Comparison of ENCODE assay signal across 20 mouse cellular contexts in the genomic region with DNA sequence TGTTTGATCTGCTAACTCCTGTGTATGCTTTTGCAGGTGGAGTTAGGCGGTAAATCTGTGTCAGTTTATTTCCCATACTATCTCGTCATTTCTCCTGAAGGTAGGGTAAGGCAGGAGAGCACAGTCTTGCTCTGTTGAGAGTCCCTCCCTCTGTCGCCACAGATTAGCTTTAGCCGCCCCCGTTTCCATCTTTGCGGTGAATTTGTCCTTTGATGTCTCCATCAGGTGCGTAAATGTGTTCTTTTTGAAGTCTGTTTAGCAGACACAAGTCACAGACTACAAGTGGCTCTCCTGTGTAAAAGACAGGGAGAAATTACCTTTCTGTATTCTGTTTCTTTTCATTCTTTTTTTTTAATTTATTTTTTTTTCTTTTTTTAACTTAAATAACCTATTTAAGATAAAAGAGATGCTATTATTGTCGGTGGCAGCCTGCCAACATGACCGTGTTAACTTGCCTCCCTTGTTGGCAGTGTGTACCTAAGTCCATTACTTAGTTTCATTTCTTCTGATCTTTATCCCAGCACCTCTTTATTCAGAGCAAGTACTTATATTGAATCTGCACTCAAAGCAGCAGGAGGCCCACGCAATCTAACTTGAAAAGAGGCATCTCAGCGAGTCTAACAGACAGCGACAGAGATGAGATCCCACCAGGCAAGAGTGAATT. TPM values are rescaled to one million over a fixed set of nuclear protein-coding genes. Genes with fewer than 3 reads are reported as not detected.
DNase-seq lines count a peak whose midpoint lies in the region; ATAC-seq and TF ChIP-seq lines count a peak whose summit lies in the region.
"Had no signal": no experiment of that assay in that cellular context is flagged by ENCODE, and none has a peak within 500 bp of the region (broad histone marks: within the 10 kb centered on the region; RNA-seq: fewer than 3 reads in every experiment).

No protein-coding gene starts in this region.

- peak; percentile 21; the same call in 1 of the 2 replicates for ATAC-seq in frontal cortex, adult (ENCODE audit: low TSS enrichment)
- 0 out of 2 replicates have a peak, but pooled peaks have one; percentile 40 for ATAC-seq in midbrain, embryonic 16.5 days
- no peak for ATAC-seq in hindbrain, postnatal 0 days
- ATAC-seq: intestine, postnatal 0 days; liver, postnatal 0 days had no signal

- H3K27me3 ChIP-seq in midbrain, embryonic 16.5 days (ENCODE audit: control insufficient read depth, insufficient read depth, low read depth, low read length): no peaks in the 10 kb centered on the region
- no peaks in the 10 kb centered on the region for H3K27me3 ChIP-seq in hindbrain, postnatal 0 days (ENCODE audit: insufficient read depth, low read length)
- H3K27me3 ChIP-seq: stomach, embryonic 15.5 days had no signal

- H3K36me3 ChIP-seq in midbrain, embryonic 16.5 days (ENCODE audit: control insufficient read depth, insufficient read depth, low read length): peaks cover 2% of the 10 kb centered on the region; the same call in 1 of the 2 replicates
- H3K36me3 ChIP-seq in hindbrain, postnatal 0 days (ENCODE audit: insufficient read depth, low read length): no peaks in the 10 kb centered on the region
- H3K36me3 ChIP-seq: stomach, embryonic 15.5 days had no signal

- H3K27ac ChIP-seq in midbrain, embryonic 16.5 days (ENCODE audit: low read length): no peak overlapping the region
- no peak overlapping the region for H3K27ac ChIP-seq in hindbrain, postnatal 0 days
- H3K27ac ChIP-seq: heart, adult 2 months; stomach, embryonic 15.5 days had no signal

- no peak for DNase-seq in frontal cortex, adult 2 months (ENCODE audit: extremely low spot score in 1 of 2, low spot score in 1 of 2)
- peak; percentile 43 for DNase-seq in CD4-positive, CD25-positive, alpha-beta regulatory T cell, adult 2 months (ENCODE audit: low read depth, low spot score)
- peak; percentile 24 for DNase-seq in MN1 (ENCODE audit: low spot score)
- no peak for DNase-seq in T-cell, adult 2 months (ENCODE audit: low spot score)
- DNase-seq in hindbrain, postnatal 0 days (ENCODE audit: low spot score): no peak
- DNase-seq: B cell, adult 2 months; cerebellum, adult 9-11 months; embryo, embryonic 11 days; gastrocnemius, postnatal 10 days; heart, adult 2 months; liver; liver, postnatal 0 days; lung, postnatal 36 days; spleen, adult 18-20 months; thymus, postnatal 25 days had no signal

- no peak overlapping the region for H3K9ac ChIP-seq in midbrain, embryonic 16.5 days (ENCODE audit: low read depth, low read length)
- H3K9ac ChIP-seq in hindbrain, postnatal 0 days (replicated peaks; ENCODE audit: low read length): no peak overlapping the region
- H3K9ac ChIP-seq: liver, postnatal 0 days; stomach, embryonic 15.5 days had no signal

- TF ChIP-seq CTCF in hindbrain, postnatal 0 days (IDR thresholded peaks at IDR 0.05; ENCODE audit: low read depth): no peak

- no peaks in the 10 kb centered on the region for H3K9me3 ChIP-seq in midbrain, embryonic 16.5 days (replicated peaks; ENCODE audit: control insufficient read depth, low read length, poor library complexity, severe bottlenecking)
- no peaks in the 10 kb centered on the region for H3K9me3 ChIP-seq in hindbrain, postnatal 0 days (ENCODE audit: low read length)
- H3K9me3 ChIP-seq: stomach, embryonic 15.5 days had no signal

- no peak overlapping the region for H3K4me2 ChIP-seq in midbrain, embryonic 16.5 days (ENCODE audit: low read length)
- H3K4me2 ChIP-seq in hindbrain, postnatal 0 days (ENCODE audit: low read depth, low read length): no peak overlapping the region
- H3K4me2 ChIP-seq: stomach, embryonic 15.5 days had no signal

- no peak overlapping the region for H3K4me3 ChIP-seq in midbrain, embryonic 16.5 days (ENCODE audit: low read depth, low read length)
- H3K4me3 ChIP-seq in hindbrain, postnatal 0 days (ENCODE audit: low read length): no peak overlapping the region
- H3K4me3 ChIP-seq: heart, adult 2 months; stomach, embryonic 15.5 days had no signal

- WGBS in midbrain, embryonic 16.5 days: 42% methylated on average over 12 of the region's 12 CpGs
- 66% methylated on average over 12 of the region's 12 CpGs for WGBS in hindbrain, postnatal 0 days

- H3K4me1 ChIP-seq in midbrain, embryonic 16.5 days (ENCODE audit: control insufficient read depth, insufficient read depth, low read length): peaks cover 6% of the 10 kb centered on the region
- no peaks in the 10 kb centered on the region for H3K4me1 ChIP-seq in hindbrain, postnatal 0 days (ENCODE audit: insufficient read depth, low read length)

RNA-seq across cellular contexts. Expression of gene Csrnp3, which starts 25.5 kb away (rescaled TPM):
- 29.1 and 30.1 TPM in 2 replicates for polyA plus RNA-seq in frontal cortex, adult 2 months (2012; rRNA removed)
- 56.0 and 76.4 TPM in 2 replicates for polyA plus RNA-seq in midbrain, embryonic 16.5 days (2015; fragmentation: Nextera tagmentation; extraction: Ambion mirVana)
- total RNA-seq in hindbrain, postnatal 0 days (2014; rRNA removed): 50.0 and 56.5 TPM in 2 replicates
- polyA plus RNA-seq in hindbrain, postnatal 0 days (2015; fragmentation: Nextera tagmentation; extraction: Ambion mirVana): 32.6 and 35.5 TPM in 2 replicates
- total RNA-seq: MEL had no signal
- polyA plus RNA-seq: liver, postnatal 0 days had no signal

Comparison
In these comparisons a context has a peak if more than half of its experiments do, and no peak if none do; other contexts are left out.
1. DNase-seq: peak in CD4-positive, CD25-positive, alpha-beta regulatory T cell, adult 2 months (single experiment) and MN1 (single experiment); none in frontal cortex, adult 2 months (0 of 2), T-cell, adult 2 months (single experiment) and hindbrain, postnatal 0 days (single experiment).